Mouse (Mus musculus): ENCODE measurements at regions not wholly inside any gene's neighbourhood (a gene's known extent, or its start where the extent isn't known, plus 50 kb on each side); places are given as distances from the start of the nearest gene placed in this dataset.
"Not testable (repeated sequence)": the region's sequence is repeated elsewhere in the genome, so short reads cannot be mapped to it uniquely, and the experiment has no call there.

DNA sequence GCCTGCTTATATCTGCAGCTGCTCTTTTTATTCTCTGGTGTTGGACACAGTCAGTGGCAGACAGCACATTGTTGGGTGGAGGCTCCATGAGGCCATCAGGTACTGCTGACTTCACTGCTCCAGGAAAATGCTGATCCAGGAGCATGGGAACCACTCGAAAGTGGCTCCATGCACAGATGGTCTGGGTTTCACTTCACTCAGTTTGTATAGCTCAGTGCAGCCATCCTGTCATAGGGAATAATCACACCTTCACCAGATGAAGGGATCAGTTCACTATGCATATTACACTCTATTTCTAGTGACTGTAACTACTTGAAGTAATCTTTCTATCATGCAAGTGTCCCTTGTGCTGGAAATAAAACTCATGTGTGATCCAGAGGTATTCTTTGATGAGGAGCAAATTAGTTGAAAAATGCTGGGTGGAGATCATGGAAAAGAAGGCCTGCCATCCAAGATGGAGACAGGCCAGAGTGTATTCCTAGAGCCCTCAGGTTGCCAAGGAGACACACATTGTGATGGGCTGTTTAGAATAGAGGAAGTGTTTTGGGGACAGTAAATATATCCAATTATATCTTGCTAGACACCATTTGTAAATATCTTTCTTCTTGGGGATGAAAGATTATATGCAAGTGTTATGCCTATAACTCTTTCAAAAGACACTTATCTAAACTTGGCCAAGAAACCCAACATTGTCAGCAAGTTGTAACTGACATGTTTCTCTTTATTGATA lies 103.7 kb upstream of the Arhgap42 start:
- DNase-seq, result no peak

GRCm38 (mm10) chr9:9318624-9319023 lies 79.7 kb upstream of the Arhgap42 start:
- no peak for DNase-seq

- no peak for DNase-seq
These were observed 77.1 kb upstream of the Arhgap42 start for GRCm38 (mm10) chr9:9316021-9316420.

DNA sequence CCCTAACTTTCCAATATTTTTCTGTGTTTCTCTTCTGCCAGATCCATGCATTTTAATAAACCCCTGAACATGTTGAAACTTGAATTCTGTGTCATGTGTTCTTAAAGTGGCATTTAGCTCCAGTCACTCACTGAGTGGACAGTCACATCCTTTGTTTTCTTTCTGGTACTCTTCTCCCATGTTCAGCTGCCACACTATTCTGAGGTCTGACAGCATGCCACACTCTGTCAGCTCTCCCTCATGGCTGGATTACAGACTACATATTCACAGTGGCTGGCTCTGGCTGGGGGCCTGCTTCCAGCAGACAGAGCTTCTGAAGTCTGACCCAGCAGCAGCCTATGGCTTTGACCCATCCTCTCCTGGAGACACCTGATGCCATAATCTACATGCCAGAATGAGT lies 73.4 kb upstream of the Arhgap42 start:
- no peak for DNase-seq

GRCm38 (mm10) chr9:9311627-9312265 lies 72.8 kb upstream of the Arhgap42 start:
- DNase-seq, result no peak

- not testable (repeated sequence) for DNase-seq
These were observed 72.2 kb upstream of the Arhgap42 start for GRCm38 (mm10) chr9:9311040-9311583.

DNA sequence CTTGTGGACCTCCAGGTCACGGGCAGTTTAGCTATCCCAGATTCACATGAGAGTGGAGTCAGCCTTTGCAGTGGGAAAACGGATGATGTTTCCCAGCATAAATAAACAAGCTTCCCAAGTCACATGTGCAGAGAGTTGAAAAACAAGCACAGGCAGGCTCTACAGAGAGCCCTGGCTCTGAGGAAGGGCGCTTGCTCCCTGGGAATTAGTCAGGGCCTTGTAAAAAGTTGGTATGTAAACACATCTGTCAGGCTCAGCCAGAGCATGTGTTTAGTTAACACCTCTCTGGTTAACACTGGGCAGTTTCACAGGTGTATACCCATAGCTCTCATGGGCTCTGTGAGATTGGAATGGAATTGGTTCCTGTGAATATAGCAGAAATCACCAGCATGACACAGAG lies 51.9 kb upstream of the Arhgap42 start:
- no peak for DNase-seq

DNA sequence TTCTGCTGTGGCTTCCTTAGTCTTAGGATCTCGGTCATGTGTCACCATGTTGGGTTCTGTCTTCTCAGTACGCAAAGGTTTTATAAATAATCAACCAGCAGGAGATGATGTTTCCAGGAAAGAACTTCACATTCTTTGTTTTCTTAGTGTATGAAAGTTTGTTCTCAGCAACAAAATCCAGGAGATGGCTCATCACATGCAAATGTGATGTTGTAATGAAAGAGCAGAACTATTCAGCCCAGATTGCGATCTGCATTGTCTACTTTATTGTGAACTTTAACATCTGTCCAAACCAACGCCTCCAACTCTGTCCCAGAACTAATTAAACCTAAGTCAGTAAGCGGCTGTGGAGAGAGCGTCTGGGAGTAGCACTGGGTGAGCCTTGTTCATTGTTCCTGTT lies 50.7 kb upstream of the Arhgap42 start:
- DNase-seq, result no peak
